Mouse (Mus musculus) gastrocnemius, postnatal 25 days (tissue): ENCODE data around the gene Gm17535. TPM values are rescaled to one million over a fixed set of nuclear protein-coding genes. Genes with fewer than 3 reads are reported as not detected.
"Not testable (repeated sequence)": the region's sequence is repeated elsewhere in the genome, so short reads cannot be mapped to it uniquely, and the experiment has no call there.

Experiments used
- DNase-seq: peaks from one replicate; pipeline ENCODE4 v3.0.0; 2022
- microRNA-seq, 2 experiments: library from miRNA; unstranded; fragments of <30 nt; microRNA quantifications; one replicate each; pipeline ENCODE4 v1.2.0; 2021; ENCODE audit warnings: borderline replicate concordance in 2 of 2
- total RNA-seq, 2 experiments: library from RNA; stranded (reverse); gene quantifications; 1 replicate in 1 of 2; 2 replicates in 1 of 2; pipeline ENCODE4 v1.2.3; 2021

Gene Gm17535
- total RNA-seq, 2 experiments from 2014 or later: not detected

- not testable (repeated sequence) for DNase-seq
These were observed 9.4 kb upstream of the Gm17535 start, which contains the start of gene Gm10717 for GRCm38 (mm10) chr9:3024912-3025467. Gm10717 (plus strand) TSS chr9:3025417.

- peak; percentile 54 for DNase-seq
These were observed 8.7 kb upstream of the Gm17535 start for GRCm38 (mm10) chr9:3025653-3026052.

GRCm38 (mm10) chr9:3026136-3026535 lies 8.3 kb upstream of the Gm17535 start:
- DNase-seq: not testable (repeated sequence)

- not testable (repeated sequence) for DNase-seq
These were observed 7.7 kb upstream of the Gm17535 start for GRCm38 (mm10) chr9:3026741-3027140.

- not testable (repeated sequence) for DNase-seq
These were observed 7.2 kb upstream of the Gm17535 start for GRCm38 (mm10) chr9:3027200-3027599.

- DNase-seq: not testable (repeated sequence)
These were observed 5.0 kb upstream of the Gm17535 start for GRCm38 (mm10) chr9:3029276-3030000.

- DNase-seq: not testable (repeated sequence)
These were observed 3.6 kb upstream of the Gm17535 start for GRCm38 (mm10) chr9:3030677-3031318.

GRCm38 (mm10) chr9:3036577-3036976 lies 2.2 kb downstream of the Gm17535 start, which contains the start of gene Gm10715:
Gm10715 (plus strand) TSS chr9:3036877.
- not testable (repeated sequence) for DNase-seq

GRCm38 (mm10) chr9:3038161-3038560 lies 3.8 kb downstream of the Gm17535 start:
- DNase-seq: not testable (repeated sequence)

Small RNA genes lying within 50 kb of the gene (microRNA-seq; reads per million reads assigned to microRNA genes)
- gene Mir101c: 0 to 0.26 reads per million in 2 experiments

Other genes starting within 250 kb of the Gm17535 start
- not detected for gene Gm10722, start 33.7 kb upstream of the Gm17535 start, total RNA-seq
- gene Gm11168, start 31.3 kb upstream of the Gm17535 start, total RNA-seq: not detected
- not detected for gene Gm10721, start 21.5 kb upstream of the Gm17535 start, total RNA-seq
- not detected for gene Gm10720, start 18.9 kb upstream of the Gm17535 start, total RNA-seq
- gene Gm10719, start 17.2 kb upstream of the Gm17535 start, total RNA-seq: not detected
- gene Gm10718, start 11.1 kb upstream of the Gm17535 start, total RNA-seq: not detected
- gene Gm10717, start 9.2 kb upstream of the Gm17535 start, total RNA-seq: not detected
- gene Gm10715, start 2.3 kb downstream of the Gm17535 start, total RNA-seq: not detected